Mouse (Mus musculus) kidney, embryonic 16.5 days (tissue): ENCODE results near the gene Prr12. TPM values are rescaled to one million over a fixed set of nuclear protein-coding genes. Genes with fewer than 3 reads are reported as not detected.
A peak's percentile ranks its signal among the peaks of the same experiment; 100 is the strongest.

Experiments used
- ATAC-seq: fragments of 200-750 bp; cut with Nextera tagmentation; 2 replicates; pipeline ENCODE4 v1.8.0; 2017; ENCODE audit warnings: moderate TSS enrichment; ENCODE audit not compliant: low FRiP score, low TSS enrichment
- H3K27ac ChIP-seq: fragments of 300-500 bp; sonication (generic); 2 replicates; pipeline ENCODE4 v1.5.1; 2014; ENCODE audit warnings: low read length
- H3K27me3 ChIP-seq: fragments of 300-500 bp; sonication (generic); 2 replicates; pipeline ENCODE4 v1.6.1; 2014; ENCODE audit warnings: low read length, control low read depth, mixed read lengths; ENCODE audit not compliant: insufficient read depth
- H3K36me3 ChIP-seq: fragments of 300-500 bp; sonication (generic); 2 replicates; pipeline ENCODE4 v1.6.1; 2014; ENCODE audit warnings: low read length, control low read depth, mixed read lengths; ENCODE audit not compliant: insufficient read depth
- H3K4me1 ChIP-seq: fragments of 300-500 bp; sonication (generic); 2 replicates; pipeline ENCODE4 v1.6.1; 2014; ENCODE audit warnings: low read length, control low read depth, mixed read lengths; ENCODE audit not compliant: insufficient read depth
- H3K4me2 ChIP-seq: fragments of 300-500 bp; sonication (generic); replicated peaks from 2 replicates; pipeline ENCODE4 v1.6.1; 2014; ENCODE audit warnings: low read depth, low read length
- H3K4me3 ChIP-seq: fragments of 300-500 bp; sonication (generic); 2 replicates; pipeline ENCODE4 v1.5.1; 2014; ENCODE audit warnings: mild to moderate bottlenecking, low read length
- H3K9ac ChIP-seq: fragments of 300-500 bp; sonication (generic); replicated peaks from 2 replicates; pipeline ENCODE4 v1.6.1; 2014; ENCODE audit warnings: low read length
- H3K9me3 ChIP-seq: fragments of 300-500 bp; sonication (generic); 2 replicates; pipeline ENCODE4 v1.6.1; 2016; ENCODE audit warnings: low read length, control low read depth
- WGBS: fragments of 180-500 bp; shearing (Covaris S2); extraction: QIAGEN DNeasy Blood & Tissue Kit; methylation state at CpG from one replicate; pipeline ENCODE4 v1.1.7; 2014; 5-methylcytosine and 5-hydroxymethylcytosine counted together
- microRNA-seq: library from miRNA; unstranded; fragments of <30 nt; microRNA quantifications from one replicate; pipeline ENCODE4, GENCODE M21; 2016
- polyA plus RNA-seq: library from polyadenylated mRNA; unstranded; fragments of >200 nt; fragmentation: Nextera tagmentation; extraction: Ambion mirVana; gene quantifications from 2 replicates; pipeline ENCODE4 v1.2.1, GENCODE M21; 2015

Gene Prr12
- polyA plus RNA-seq, 1 experiment from 2014 or later, result 12.9 TPM

DNA sequence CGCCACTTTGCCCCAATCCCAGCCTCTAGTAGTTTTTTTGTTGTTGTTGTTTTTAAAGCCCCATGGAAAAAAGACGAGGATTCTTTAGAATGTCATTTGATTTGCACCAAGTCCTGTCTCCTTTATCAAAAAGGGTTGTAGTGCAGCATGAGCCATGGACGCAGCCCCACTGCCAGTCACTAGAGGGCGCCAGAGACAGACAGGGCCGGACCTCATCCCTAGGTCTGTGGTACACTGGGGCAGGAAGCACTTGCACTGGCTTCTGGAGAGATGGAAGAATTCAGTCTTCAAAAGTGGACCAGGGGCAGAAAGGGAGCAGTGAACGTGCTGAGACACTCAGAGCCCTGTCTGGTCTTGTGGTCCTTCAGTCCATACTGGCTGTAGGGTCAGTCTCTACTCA, 69.6 kb downstream of the Prr12 start:
- Histone ChIP-seq H3K9me3 (no peaks in the 10 kb centered on the region), H3K36me3 (peaks cover 48% of the 10 kb centered on the region), H3K4me2 (0 out of 2 replicates have a peak overlapping the region, but pooled peaks have one; percentile 4), H3K4me1 (peaks cover 29% of the 10 kb centered on the region), H3K27me3 (no peaks in the 10 kb centered on the region), H3K27ac (no peak overlapping the region), H3K9ac (no peak overlapping the region), H3K4me3 (no peak overlapping the region; the same call in 1 of the 2 replicates)
- ATAC-seq, result no peak
- 34% methylated on average over 6 of the region's 6 CpGs for WGBS

DNA sequence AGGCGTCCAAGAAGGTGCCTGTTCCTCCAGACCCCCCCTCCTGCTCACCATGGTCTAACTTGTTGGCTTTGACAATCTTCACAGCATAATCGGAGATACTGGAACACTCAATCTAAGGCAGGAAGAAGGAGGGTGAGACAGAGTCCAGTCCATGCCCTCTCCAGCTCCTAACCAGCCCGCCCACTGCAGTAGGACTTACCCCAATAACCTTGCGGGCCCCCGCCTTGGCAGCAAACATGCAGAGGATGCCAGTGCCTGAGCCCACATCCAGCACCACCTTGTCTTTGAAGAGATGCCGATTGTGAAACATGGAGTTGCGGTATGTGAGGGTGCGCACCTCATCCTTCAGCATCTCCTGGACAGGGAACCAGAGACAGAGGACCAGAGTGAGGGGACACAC, 71.1 kb downstream of the Prr12 start:
- no peak for ATAC-seq
- peaks cover 63% of the 10 kb centered on the region for H3K36me3 ChIP-seq
- 93% methylated on average over 8 of the region's 8 CpGs for WGBS
- peaks cover 23% of the 10 kb centered on the region for H3K4me1 ChIP-seq
- H3K4me2 ChIP-seq, result no peak overlapping the region
- H3K4me3 ChIP-seq, result no peak overlapping the region
- no peak overlapping the region for H3K27ac ChIP-seq
- H3K9me3 ChIP-seq, result no peaks in the 10 kb centered on the region
- H3K27me3 ChIP-seq, result no peaks in the 10 kb centered on the region
- no peak overlapping the region for H3K9ac ChIP-seq

DNA sequence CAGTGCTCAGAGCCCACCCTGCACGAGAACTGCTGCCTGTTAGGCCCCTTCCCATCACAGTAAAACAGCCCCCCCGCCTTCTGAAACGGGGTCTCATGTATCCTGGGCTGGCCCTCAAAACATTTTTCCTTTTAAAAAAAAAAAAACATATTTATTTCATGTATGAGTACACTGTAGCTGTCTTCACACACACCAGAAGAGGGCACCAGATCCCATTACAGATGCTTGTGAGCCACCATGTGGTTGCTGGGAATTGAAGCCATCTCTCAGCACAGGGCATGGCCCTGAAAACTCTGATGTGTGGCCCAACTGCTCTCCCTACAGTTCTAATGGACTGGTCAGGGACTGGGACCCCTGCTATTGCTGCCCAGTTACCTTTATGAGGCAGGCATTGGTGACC, 74.4 kb downstream of the Prr12 start:
- H3K27me3 ChIP-seq, result no peaks in the 10 kb centered on the region
- WGBS, result 87% methylated on average over 3 of the region's 3 CpGs
- ATAC-seq, result no peak
- peaks cover 66% of the 10 kb centered on the region for H3K36me3 ChIP-seq
- H3K4me3 ChIP-seq, result no peak overlapping the region
- no peak overlapping the region for H3K27ac ChIP-seq
- no peak overlapping the region for H3K4me2 ChIP-seq
- peaks cover 13% of the 10 kb centered on the region for H3K4me1 ChIP-seq
- no peaks in the 10 kb centered on the region for H3K9me3 ChIP-seq
- H3K9ac ChIP-seq, result no peak overlapping the region

Small RNA genes lying within 50 kb of the gene (microRNA-seq; reads per million reads assigned to microRNA genes)
- gene Mir7054, result not detected

Other genes with a start within 250 kb of the Prr12 start
- gene Nup62, start 236.8 kb downstream of the Prr12 start, polyA plus RNA-seq, result 99.9 and 105 TPM in 2 replicates
- 1.1 and 1.5 TPM in 2 replicates for gene Il4i1, start 236.5 kb downstream of the Prr12 start, polyA plus RNA-seq
- gene Atf5, start 236.2 kb downstream of the Prr12 start, polyA plus RNA-seq, result 3.5 and 4.3 TPM in 2 replicates
- 117 and 126 TPM in 2 replicates for gene Akt1s1, start 203.9 kb downstream of the Prr12 start, polyA plus RNA-seq
- 93.9 and 94.9 TPM in 2 replicates for gene Tbc1d17, start 203.8 kb downstream of the Prr12 start, polyA plus RNA-seq
- gene Pnkp, start 195.7 kb downstream of the Prr12 start, polyA plus RNA-seq, result 38.7 and 40.4 TPM in 2 replicates
- gene Ptov1, start 183.1 kb downstream of the Prr12 start, polyA plus RNA-seq, result 371 and 404 TPM in 2 replicates
- 136 and 149 TPM in 2 replicates for gene Med25, start 160.2 kb downstream of the Prr12 start, polyA plus RNA-seq
- gene Fuz, start 156.8 kb downstream of the Prr12 start, polyA plus RNA-seq, result 27.7 and 28.4 TPM in 2 replicates
- gene Ap2a1, start 123.4 kb downstream of the Prr12 start, polyA plus RNA-seq, result 72.9 and 75.3 TPM in 2 replicates
- gene Tsks, start 109.7 kb downstream of the Prr12 start, polyA plus RNA-seq, result 0.10 and 0.24 TPM in 2 replicates
- 22.4 and 23.8 TPM in 2 replicates for gene Cpt1c, start 78.0 kb downstream of the Prr12 start, polyA plus RNA-seq
- 681 and 701 TPM in 2 replicates for gene Prmt1, start 66.3 kb downstream of the Prr12 start, polyA plus RNA-seq
- gene Irf3, start 55.2 kb downstream of the Prr12 start, polyA plus RNA-seq, result 109 TPM in 2 replicates
- 56.1 and 61.9 TPM in 2 replicates for gene Bcl2l12, start 54.2 kb downstream of the Prr12 start, polyA plus RNA-seq
- 30.6 and 36.4 TPM in 2 replicates for gene Scaf1, start 36.5 kb downstream of the Prr12 start, polyA plus RNA-seq
- 42.9 and 44.1 TPM in 2 replicates for gene Rras, start 34.9 kb downstream of the Prr12 start, polyA plus RNA-seq
- gene Nosip, start 9.5 kb upstream of the Prr12 start, polyA plus RNA-seq, result 85.2 and 86.3 TPM in 2 replicates
- 42.4 and 44.9 TPM in 2 replicates for gene Prrg2, start 9.8 kb upstream of the Prr12 start, polyA plus RNA-seq
- gene Rcn3, start 39.3 kb upstream of the Prr12 start, polyA plus RNA-seq, result 352 and 369 TPM in 2 replicates
- gene Fcgrt, start 51.0 kb upstream of the Prr12 start, polyA plus RNA-seq, result 93.7 and 114 TPM in 2 replicates
- gene Rps11, start 71.6 kb upstream of the Prr12 start, polyA plus RNA-seq, result 1,363 and 1,408 TPM in 2 replicates
- 1,083 and 1,117 TPM in 2 replicates for gene Rpl13a, start 75.9 kb upstream of the Prr12 start, polyA plus RNA-seq
- 0.18 TPM in 1 of 2 replicates, not detected in the other for gene Gm45713, start 83.3 kb upstream of the Prr12 start, polyA plus RNA-seq
- 0.95 and 1.9 TPM in 2 replicates for gene Flt3l, start 83.6 kb upstream of the Prr12 start, polyA plus RNA-seq
- 109 and 112 TPM in 2 replicates for gene Pih1d1, start 101.4 kb upstream of the Prr12 start, polyA plus RNA-seq
- 81.2 and 88.6 TPM in 2 replicates for gene Aldh16a1, start 101.7 kb upstream of the Prr12 start, polyA plus RNA-seq
- 0.19 and 0.42 TPM in 2 replicates for gene Slc17a7, start 111.1 kb upstream of the Prr12 start, polyA plus RNA-seq
- not detected in 2 replicates for gene Gfy, start 126.7 kb upstream of the Prr12 start, polyA plus RNA-seq
- not detected in 2 replicates for gene Pth2, start 128.1 kb upstream of the Prr12 start, polyA plus RNA-seq
- 0.85 and 0.86 TPM in 2 replicates for gene Ccdc155, start 152.0 kb upstream of the Prr12 start, polyA plus RNA-seq
- 0.78 TPM in 1 of 2 replicates, not detected in the other for gene Dkkl1, start 159.3 kb upstream of the Prr12 start, polyA plus RNA-seq
- gene Tead2, start 162.9 kb upstream of the Prr12 start, polyA plus RNA-seq, result 195 and 203 TPM in 2 replicates
- gene Cd37, start 186.2 kb upstream of the Prr12 start, polyA plus RNA-seq, result 1.0 and 1.1 TPM in 2 replicates
- 0.28 and 0.30 TPM in 2 replicates for gene Slc6a16, start 188.2 kb upstream of the Prr12 start, polyA plus RNA-seq
- gene Slc6a21, start 224.6 kb upstream of the Prr12 start, polyA plus RNA-seq, result not detected in 2 replicates